Mouse (Mus musculus) hindbrain, embryonic 12.5 days (tissue): ENCODE measurements around the gene Prodh2. TPM values are rescaled to one million over a fixed set of nuclear protein-coding genes. Genes with fewer than 3 reads are reported as not detected.
A peak's percentile ranks its signal among the peaks of the same experiment; 100 is the strongest.

Source experiments
- ATAC-seq: fragments of 200-750 bp; cut with Nextera tagmentation; 2 replicates; pipeline ENCODE4 v1.8.0; 2017; ENCODE audit warnings: moderate TSS enrichment; ENCODE audit not compliant: low FRiP score
- H3K27ac ChIP-seq: fragments of 300-500 bp; sonication (generic); 2 replicates; pipeline ENCODE4 v1.5.1; 2016; ENCODE audit warnings: mild to moderate bottlenecking
- H3K27me3 ChIP-seq: fragments of 300-500 bp; sonication (generic); 2 replicates; pipeline ENCODE4 v1.6.1; 2016; ENCODE audit warnings: mild to moderate bottlenecking
- H3K36me3 ChIP-seq: fragments of 300-500 bp; sonication (generic); 2 replicates; pipeline ENCODE4 v1.6.1; 2016; ENCODE audit warnings: mild to moderate bottlenecking
- H3K4me1 ChIP-seq: fragments of 300-500 bp; sonication (generic); 2 replicates; pipeline ENCODE4 v1.6.1; 2016
- H3K4me2 ChIP-seq: fragments of 300-500 bp; sonication (generic); replicated peaks from 2 replicates; pipeline ENCODE4 v1.6.1; 2016; ENCODE audit warnings: mild to moderate bottlenecking
- H3K4me3 ChIP-seq: fragments of 300-500 bp; sonication (generic); 2 replicates; pipeline ENCODE4 v1.5.1; 2016; ENCODE audit warnings: mild to moderate bottlenecking
- H3K9ac ChIP-seq: fragments of 300-500 bp; sonication (generic); 2 replicates; pipeline ENCODE4 v1.6.1; 2016; ENCODE audit warnings: mild to moderate bottlenecking, moderate library complexity
- H3K9me3 ChIP-seq: fragments of 300-500 bp; sonication (generic); replicated peaks from 2 replicates; pipeline ENCODE4 v1.6.1; 2016; ENCODE audit warnings: mild to moderate bottlenecking
- WGBS: fragments of 180-500 bp; shearing (Covaris S2); methylation state at CpG from one replicate; pipeline ENCODE4 v1.1.7; 2016; 5-methylcytosine and 5-hydroxymethylcytosine counted together
- microRNA-seq: library from miRNA; unstranded; fragments of <30 nt; microRNA quantifications from one replicate; pipeline ENCODE4, GENCODE M21; 2017
- polyA plus RNA-seq: library from polyadenylated mRNA; unstranded; fragments of >200 nt; fragmentation: Nextera tagmentation; extraction: Ambion mirVana; gene quantifications from 2 replicates; pipeline ENCODE4 v1.2.1, GENCODE M21; 2016

Gene Prodh2
- polyA plus RNA-seq, 1 experiment from 2014 or later, result not detected

DNA sequence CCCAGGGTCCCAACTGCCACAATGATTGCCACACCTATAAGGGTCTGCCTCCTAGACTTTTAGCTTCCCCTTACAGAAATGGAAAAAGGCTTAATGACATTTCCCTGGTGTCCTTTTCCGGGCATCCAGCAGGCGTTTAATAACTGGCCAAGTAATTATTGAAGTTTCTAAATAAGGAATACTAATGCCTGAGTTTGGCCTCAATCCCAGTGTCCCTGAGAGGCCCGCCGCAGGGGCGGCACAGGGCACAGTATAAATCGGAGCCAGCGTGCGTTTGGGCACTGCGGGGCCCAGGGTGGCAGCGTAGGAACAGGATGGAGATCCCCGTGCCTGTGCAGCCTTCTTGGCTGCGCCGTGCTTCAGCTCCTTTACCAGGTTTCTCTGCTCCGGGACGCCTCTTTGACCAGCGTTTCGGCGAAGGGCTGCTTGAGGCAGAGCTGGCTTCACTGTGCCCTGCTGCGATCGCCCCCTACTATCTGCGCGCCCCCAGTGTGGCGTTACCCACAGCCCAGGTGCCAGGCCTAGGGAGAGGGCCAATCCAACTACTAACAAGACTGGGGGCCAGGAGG lies 59.7 kb downstream of the Prodh2 start:
- peaks cover 17% of the 10 kb centered on the region for H3K4me1 ChIP-seq
- 7% methylated on average over 23 of the region's 23 CpGs for whole genome bisulfite sequencing
- H3K4me3 ChIP-seq, result peak overlapping the region; percentile 61
- H3K9ac ChIP-seq, result peak overlapping the region; percentile 75
- H3K36me3 ChIP-seq, result peaks cover 43% of the 10 kb centered on the region
- ATAC-seq, result no peak
- peak overlapping the region; percentile 91 for H3K27ac ChIP-seq
- 0 out of 2 replicates have a peak, but pooled peaks cover 3% of the 10 kb centered on the region for H3K27me3 ChIP-seq
- peak overlapping the region; percentile 87 for H3K4me2 ChIP-seq
- no peaks in the 10 kb centered on the region for H3K9me3 ChIP-seq

DNA sequence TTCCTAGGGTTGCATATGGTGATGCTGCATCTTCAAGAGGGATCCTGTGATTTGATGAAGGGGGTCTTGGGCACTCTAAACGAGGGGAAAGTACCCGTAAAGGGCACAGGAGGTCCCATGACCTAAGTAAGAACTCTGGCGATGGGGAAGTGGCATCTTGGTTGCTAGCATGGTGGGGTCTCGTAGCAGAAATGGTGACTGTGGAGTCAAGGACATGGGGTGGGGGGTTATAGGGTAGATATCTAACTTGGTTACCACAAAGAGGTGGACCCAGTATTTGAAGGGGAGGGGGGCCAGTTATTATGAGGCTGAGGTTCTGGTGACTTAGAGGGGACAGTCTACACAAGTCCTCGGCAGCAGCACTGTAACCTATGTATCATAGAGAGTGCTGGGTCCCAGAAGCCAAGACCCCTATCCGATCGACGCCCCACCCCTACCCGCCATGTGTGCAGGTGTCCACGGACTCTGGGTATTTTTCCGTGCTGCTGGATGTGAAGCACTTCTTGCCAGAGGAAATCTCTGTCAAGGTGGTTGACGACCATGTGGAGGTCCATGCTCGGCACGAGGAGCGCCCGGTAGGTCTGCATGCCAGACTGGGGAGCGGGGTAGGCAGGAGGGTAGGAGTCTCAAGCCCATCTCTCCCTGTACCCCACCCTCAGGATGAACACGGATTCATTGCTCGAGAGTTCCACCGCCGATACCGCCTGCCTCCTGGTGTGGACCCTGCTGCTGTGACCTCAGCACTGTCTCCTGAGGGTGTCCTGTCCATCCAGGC lies 60.6 kb downstream of the Prodh2 start:
- H3K9ac ChIP-seq, result peak overlapping the region; percentile 75; the same call in 1 of the 2 replicates
- WGBS, result 86% methylated on average over 22 of the region's 22 CpGs
- H3K4me1 ChIP-seq, result peaks cover 26% of the 10 kb centered on the region
- no peak overlapping the region for H3K27ac ChIP-seq
- no peak for ATAC-seq
- 0 out of 2 replicates have a peak overlapping the region, but pooled peaks have one; percentile 61 for H3K4me3 ChIP-seq
- peaks cover 38% of the 10 kb centered on the region for H3K36me3 ChIP-seq
- 0 out of 2 replicates have a peak, but pooled peaks cover 3% of the 10 kb centered on the region for H3K27me3 ChIP-seq
- peak overlapping the region; percentile 87 for H3K4me2 ChIP-seq
- H3K9me3 ChIP-seq, result no peaks in the 10 kb centered on the region

DNA sequence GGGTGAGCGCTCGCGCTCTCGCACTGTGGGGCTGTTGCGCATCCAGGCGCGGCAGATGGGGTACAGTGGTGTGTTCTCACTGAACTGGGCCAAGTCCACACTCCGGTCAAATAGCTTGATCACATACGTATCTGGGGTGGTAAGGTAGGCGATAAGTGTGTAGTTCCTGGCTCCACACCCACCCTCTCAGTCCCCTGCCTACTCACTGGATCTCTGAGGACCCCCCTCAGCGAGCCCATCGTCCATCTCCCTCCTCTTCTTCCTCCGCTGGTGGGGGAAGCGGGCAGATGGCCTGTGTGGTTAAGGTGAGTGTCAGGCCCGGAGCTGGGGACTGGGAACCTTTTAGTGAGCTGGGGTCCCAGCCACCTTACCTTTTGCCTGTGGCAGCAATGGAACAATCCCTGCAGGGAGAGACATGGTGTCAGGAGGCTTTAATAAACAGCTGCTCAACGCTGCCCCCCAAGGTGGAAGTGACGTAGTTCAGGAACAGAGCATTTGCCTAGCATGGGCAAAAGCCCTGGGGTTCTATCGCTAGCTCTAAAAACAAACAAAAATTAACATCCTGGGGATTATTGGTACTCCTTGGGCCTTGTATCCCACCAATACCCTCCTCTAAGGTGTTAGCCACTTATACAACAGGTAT lies 63.6 kb downstream of the Prodh2 start:
- Histone ChIP-seq H3K4me3 (no peak overlapping the region), H3K4me1 (peaks cover 28% of the 10 kb centered on the region), H3K4me2 (no peak overlapping the region), H3K9me3 (no peaks in the 10 kb centered on the region), H3K27ac (no peak overlapping the region), H3K9ac (no peak overlapping the region), H3K27me3 (0 out of 2 replicates have a peak, but pooled peaks cover 3% of the 10 kb centered on the region), H3K36me3 (peaks cover 36% of the 10 kb centered on the region)
- ATAC-seq, result no peak
- WGBS, result 90% methylated on average over 18 of the region's 18 CpGs

DNA sequence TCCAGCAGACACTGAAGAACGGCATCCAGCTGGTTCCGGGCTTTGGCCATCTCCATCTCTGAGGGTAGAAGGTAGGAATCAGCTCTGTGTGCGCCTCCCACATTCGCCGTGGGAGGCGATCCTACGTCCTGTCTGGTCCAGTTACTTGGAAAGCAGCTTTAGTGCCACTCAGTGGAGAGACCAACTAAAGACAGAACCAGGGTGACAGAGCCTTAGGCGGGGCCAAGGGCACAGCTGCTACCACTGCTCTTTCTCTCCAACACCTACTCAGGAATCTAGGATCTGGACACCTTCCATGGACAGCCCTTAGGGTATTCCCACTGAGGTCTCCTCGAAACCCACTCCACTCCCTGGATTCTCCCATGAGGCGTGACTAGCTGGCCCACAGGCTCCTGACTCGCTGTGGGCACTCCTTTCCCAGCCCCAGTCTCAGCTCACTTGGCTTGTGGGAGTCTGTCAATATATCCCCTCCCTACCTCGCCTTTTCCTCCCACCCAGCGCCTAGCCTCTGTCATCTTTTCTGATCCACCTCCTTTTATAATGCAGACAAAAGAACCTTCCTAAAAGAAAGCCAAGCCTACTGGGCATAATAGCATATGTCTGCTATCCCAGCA lies 64.6 kb downstream of the Prodh2 start:
- H3K36me3 ChIP-seq, result peaks cover 36% of the 10 kb centered on the region
- no peaks in the 10 kb centered on the region for H3K9me3 ChIP-seq
- no peak for ATAC-seq
- 87% methylated on average over 13 of the region's 13 CpGs for WGBS
- 0 out of 2 replicates have a peak, but pooled peaks cover 3% of the 10 kb centered on the region for H3K27me3 ChIP-seq
- 0 out of 2 replicates have a peak overlapping the region, but pooled peaks have one; percentile 81 for H3K9ac ChIP-seq
- peaks cover 27% of the 10 kb centered on the region for H3K4me1 ChIP-seq
- peak overlapping the region; percentile 94 for H3K4me2 ChIP-seq
- peak overlapping the region; percentile 63 for H3K4me3 ChIP-seq
- H3K27ac ChIP-seq, result no peak overlapping the region

DNA sequence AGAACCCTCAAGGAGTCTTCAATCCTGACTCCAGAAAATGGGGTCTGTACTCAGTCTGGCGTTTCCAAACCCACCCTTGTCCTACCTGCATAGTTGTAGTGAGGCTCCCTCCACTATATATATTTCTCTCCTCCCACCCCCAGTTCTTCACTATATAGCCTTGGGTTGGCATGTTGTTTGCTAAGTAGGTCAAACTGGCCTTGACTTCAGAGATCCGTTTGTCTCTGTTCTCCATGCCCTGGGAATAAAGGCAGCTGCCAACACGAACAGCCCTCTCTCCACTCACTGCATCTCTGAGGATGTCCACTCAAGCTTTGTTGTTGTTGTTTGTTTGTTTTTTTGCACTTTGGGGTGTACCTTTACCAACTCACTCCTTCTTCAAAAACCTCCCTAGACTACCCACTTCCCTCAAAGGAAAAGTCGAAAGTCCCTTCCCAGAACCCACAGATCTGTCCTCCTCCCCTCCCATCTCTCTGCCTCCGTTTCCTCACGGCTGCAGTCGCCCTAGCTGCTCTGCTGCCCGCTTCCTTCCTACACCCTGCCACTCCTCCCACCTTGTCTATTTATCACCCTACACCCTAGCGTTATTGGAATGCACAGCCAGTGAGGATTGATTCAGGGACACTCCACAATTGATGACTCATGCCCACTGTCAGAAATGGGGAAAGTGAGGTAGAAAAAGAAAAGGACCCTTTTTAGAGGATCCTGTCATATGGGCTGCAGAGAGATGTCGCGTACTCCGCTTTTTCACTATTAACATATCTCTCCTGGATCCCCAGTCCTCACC lies 65.4 kb downstream of the Prodh2 start:
- Histone ChIP-seq H3K4me1 (peaks cover 22% of the 10 kb centered on the region), H3K4me3 (peak overlapping the region; percentile 63), H3K4me2 (peak overlapping the region; percentile 94), H3K27ac (no peak overlapping the region), H3K27me3 (0 out of 2 replicates have a peak, but pooled peaks cover 2% of the 10 kb centered on the region), H3K9me3 (no peaks in the 10 kb centered on the region), H3K36me3 (peaks cover 36% of the 10 kb centered on the region), H3K9ac (peak overlapping the region; percentile 81)
- no peak for ATAC-seq
- WGBS, result 18% methylated on average over 12 of the region's 12 CpGs

DNA sequence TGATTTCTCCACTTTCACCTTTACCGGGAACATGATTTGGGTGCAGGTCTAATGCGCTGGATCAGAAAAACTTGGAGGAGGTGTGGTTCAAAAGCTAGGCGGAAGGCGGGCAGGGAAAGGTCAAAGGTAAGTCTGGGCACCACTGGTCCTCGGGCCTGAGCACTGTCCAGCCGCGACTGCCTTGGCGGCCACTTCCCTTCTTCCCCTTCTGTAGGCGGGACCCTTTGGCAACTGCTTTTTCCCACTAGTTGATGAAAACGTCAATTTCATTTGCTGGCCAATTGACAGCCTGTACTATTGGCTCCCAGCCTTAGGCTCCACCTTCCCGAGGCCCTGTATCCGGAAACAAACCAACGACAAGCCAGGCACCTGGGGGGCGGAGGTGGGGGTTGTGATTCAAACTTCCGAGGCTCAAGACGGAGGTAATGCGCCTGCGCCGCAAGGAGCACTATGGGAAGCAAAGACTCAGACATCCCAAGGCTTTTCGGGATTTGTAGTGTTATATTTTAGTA lies 66.1 kb downstream of the Prodh2 start, which contains the start of gene Lin37:
TSS of gene Lin37 (minus strand) at position 396 of the 512 bp plus-strand sequence.
- no peak within 1 kb of the TSS for H3K27ac ChIP-seq
- H3K9me3 ChIP-seq, result no peaks in the 10 kb centered on the region
- H3K9ac ChIP-seq, result peak within 1 kb of the TSS; percentile 81
- peak within 1 kb of the TSS; percentile 94 for H3K4me2 ChIP-seq
- H3K36me3 ChIP-seq, result peaks cover 34% of the 10 kb centered on the region
- peaks cover 25% of the 10 kb centered on the region for H3K4me1 ChIP-seq
- ATAC-seq, result peak; percentile 87
- no peaks in the 10 kb centered on the region for H3K27me3 ChIP-seq
- H3K4me3 ChIP-seq, result peak within 1 kb of the TSS; percentile 63
- under 1% methylated on average over 20 of the region's 20 CpGs for WGBS

DNA sequence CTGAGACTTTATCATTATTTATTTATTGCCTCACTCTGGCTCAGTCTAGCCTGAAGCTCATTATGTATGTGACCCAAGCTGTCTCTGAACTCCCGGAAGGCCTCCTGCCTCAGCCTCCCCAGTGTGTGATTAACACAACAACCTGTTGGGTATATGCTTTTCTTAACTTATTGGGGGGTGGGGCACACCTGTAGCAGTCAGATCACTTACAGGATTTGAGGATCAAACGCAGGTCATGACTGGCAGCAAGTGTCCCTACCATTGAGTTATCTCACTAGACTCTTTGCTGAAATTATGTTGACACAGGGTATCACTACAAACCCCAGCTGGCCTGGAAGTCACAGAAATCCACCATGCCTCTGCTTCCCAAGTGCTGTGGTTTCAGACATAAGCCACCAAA lies 66.9 kb downstream of the Prodh2 start:
- Histone ChIP-seq H3K27me3 (no peaks in the 10 kb centered on the region), H3K4me3 (no peak overlapping the region), H3K4me1 (peaks cover 25% of the 10 kb centered on the region), H3K9ac (no peak overlapping the region), H3K4me2 (no peak overlapping the region), H3K9me3 (no peaks in the 10 kb centered on the region), H3K27ac (no peak overlapping the region), H3K36me3 (peaks cover 33% of the 10 kb centered on the region)
- WGBS, result 78% methylated on average over 2 of the region's 2 CpGs
- ATAC-seq, result no peak

DNA sequence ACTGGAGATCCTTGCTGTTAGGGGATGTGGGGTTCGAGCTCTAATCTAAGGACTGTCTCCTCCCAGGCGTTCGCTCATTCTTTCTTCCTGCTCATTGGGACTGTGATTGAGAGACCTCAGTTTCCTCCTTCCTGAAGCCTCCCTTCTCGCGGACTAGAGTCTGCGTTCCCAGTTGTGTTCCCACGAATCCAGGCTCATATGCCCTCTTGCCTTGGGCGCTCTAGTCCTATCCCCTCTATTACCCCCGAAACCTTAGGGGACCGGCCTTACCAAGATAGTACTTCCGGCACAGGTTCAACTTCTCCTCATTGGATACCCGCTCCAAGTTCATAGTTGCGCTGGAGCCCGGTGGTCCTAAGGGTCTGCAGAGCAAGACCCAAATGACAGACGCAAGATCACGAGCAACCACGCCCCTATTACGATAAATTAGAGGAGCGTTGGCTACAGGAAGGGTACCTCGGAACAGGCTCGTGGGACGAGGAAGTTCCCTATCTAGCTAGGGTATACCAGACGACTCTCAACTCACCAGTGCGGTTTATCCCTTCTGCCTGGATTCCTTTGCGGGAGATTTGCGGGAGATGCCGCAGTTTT lies 69.2 kb downstream of the Prodh2 start:
- Histone ChIP-seq H3K4me2 (peak overlapping the region; percentile 82), H3K36me3 (peaks cover 33% of the 10 kb centered on the region), H3K9me3 (no peaks in the 10 kb centered on the region), H3K27ac (peak overlapping the region; percentile 66), H3K27me3 (no peaks in the 10 kb centered on the region), H3K4me3 (peak overlapping the region; percentile 76), H3K4me1 (peaks cover 25% of the 10 kb centered on the region), H3K9ac (peak overlapping the region; percentile 67)
- 0 out of 2 replicates have a peak, but pooled peaks have one; percentile 14 for ATAC-seq
- 3% methylated on average over 27 of the region's 27 CpGs for WGBS

Small RNA genes lying within 50 kb of the gene (microRNA-seq; reads per million reads assigned to microRNA genes)
- 1.6 reads per million for gene Gm38670

Other genes with a start within 250 kb of the Prodh2 start
- gene Thap8, start 213.5 kb upstream of the Prodh2 start, polyA plus RNA-seq, result 0.48 and 0.77 TPM in 2 replicates
- gene Wdr62, start 213.2 kb upstream of the Prodh2 start, polyA plus RNA-seq, result 7.2 and 7.4 TPM in 2 replicates
- gene Clip3, start 201.9 kb upstream of the Prodh2 start, polyA plus RNA-seq, result 74.8 and 88.1 TPM in 2 replicates
- gene Alkbh6, start 184.9 kb upstream of the Prodh2 start, polyA plus RNA-seq, result 87.1 and 93.5 TPM in 2 replicates
- 36.9 and 39.2 TPM in 2 replicates for gene Syne4, start 178.8 kb upstream of the Prodh2 start, polyA plus RNA-seq
- gene E130208F15Rik, start 171.9 kb upstream of the Prodh2 start, polyA plus RNA-seq, result 0.33 and 0.49 TPM in 2 replicates
- 22.3 and 23.4 TPM in 2 replicates for gene Sdhaf1, start 169.7 kb upstream of the Prodh2 start, polyA plus RNA-seq
- 9.3 and 10.1 TPM in 2 replicates for gene Lrfn3, start 130.8 kb upstream of the Prodh2 start, polyA plus RNA-seq
- gene Tyrobp, start 79.9 kb upstream of the Prodh2 start, polyA plus RNA-seq, result 17.7 and 19.7 TPM in 2 replicates
- 0.57 and 0.86 TPM in 2 replicates for gene Hcst, start 73.8 kb upstream of the Prodh2 start, polyA plus RNA-seq
- gene Nfkbid, start 71.9 kb upstream of the Prodh2 start, polyA plus RNA-seq, result 1.3 and 2.2 TPM in 2 replicates
- gene Aplp1, start 48.1 kb upstream of the Prodh2 start, polyA plus RNA-seq, result 348 and 365 TPM in 2 replicates
- gene Kirrel2, start 35.9 kb upstream of the Prodh2 start, polyA plus RNA-seq, result 16.1 and 23.9 TPM in 2 replicates
- 3.8 and 5.2 TPM in 2 replicates for gene Nphs1, start 35.3 kb upstream of the Prodh2 start, polyA plus RNA-seq
- gene Arhgap33, start 41.4 kb downstream of the Prodh2 start, polyA plus RNA-seq, result 88.6 and 98.9 TPM in 2 replicates
- gene Hspb6, start 58.6 kb downstream of the Prodh2 start, polyA plus RNA-seq, result 5.7 and 7.1 TPM in 2 replicates
- 11.3 and 12.6 TPM in 2 replicates for gene Proser3, start 58.7 kb downstream of the Prodh2 start, polyA plus RNA-seq
- gene Lin37, start 66.2 kb downstream of the Prodh2 start, polyA plus RNA-seq, result 52.4 and 55.2 TPM in 2 replicates
- 80.6 and 87.5 TPM in 2 replicates for gene U2af1l4, start 69.7 kb downstream of the Prodh2 start, polyA plus RNA-seq
- gene Gm49396, start 69.7 kb downstream of the Prodh2 start, polyA plus RNA-seq, result 18.1 and 19.5 TPM in 2 replicates
- 128 and 139 TPM in 2 replicates for gene Psenen, start 70.0 kb downstream of the Prodh2 start, polyA plus RNA-seq
- 4.2 and 6.3 TPM in 2 replicates for gene Igflr1, start 71.8 kb downstream of the Prodh2 start, polyA plus RNA-seq
- gene Kmt2b, start 95.1 kb downstream of the Prodh2 start, polyA plus RNA-seq, result 8.8 and 9.9 TPM in 2 replicates
- 0.17 and 0.39 TPM in 2 replicates for gene Zbtb32, start 105.3 kb downstream of the Prodh2 start, polyA plus RNA-seq
- gene Upk1a, start 119.2 kb downstream of the Prodh2 start, polyA plus RNA-seq, result 0.21 and 0.35 TPM in 2 replicates
- 737 and 880 TPM in 2 replicates for gene Cox6b1, start 132.5 kb downstream of the Prodh2 start, polyA plus RNA-seq
- gene Etv2, start 142.2 kb downstream of the Prodh2 start, polyA plus RNA-seq, result not detected in 2 replicates
- 153 and 160 TPM in 2 replicates for gene Rbm42, start 156.7 kb downstream of the Prodh2 start, polyA plus RNA-seq
- gene Haus5, start 171.4 kb downstream of the Prodh2 start, polyA plus RNA-seq, result 35.4 and 38.4 TPM in 2 replicates
- not detected in 2 replicates for gene Pmis2, start 178.0 kb downstream of the Prodh2 start, polyA plus RNA-seq
- not detected in 2 replicates for gene 2200002J24Rik, start 205.3 kb downstream of the Prodh2 start, polyA plus RNA-seq
- 0.93 and 1.3 TPM in 2 replicates for gene Atp4a, start 218.6 kb downstream of the Prodh2 start, polyA plus RNA-seq
- 147 and 164 TPM in 2 replicates for gene Tmem147, start 235.9 kb downstream of the Prodh2 start, polyA plus RNA-seq